Mouse (Mus musculus): ENCODE results near the gene Ube2c. TPM values are rescaled to one million over a fixed set of nuclear protein-coding genes. Genes with fewer than 3 reads are reported as not detected.
A peak's percentile ranks its signal among the peaks of the same experiment; 100 is the strongest.

The Ube2c gene
- total RNA-seq, 2 experiments from 2014 or later = 14.2 to 16.9 TPM

DNA sequence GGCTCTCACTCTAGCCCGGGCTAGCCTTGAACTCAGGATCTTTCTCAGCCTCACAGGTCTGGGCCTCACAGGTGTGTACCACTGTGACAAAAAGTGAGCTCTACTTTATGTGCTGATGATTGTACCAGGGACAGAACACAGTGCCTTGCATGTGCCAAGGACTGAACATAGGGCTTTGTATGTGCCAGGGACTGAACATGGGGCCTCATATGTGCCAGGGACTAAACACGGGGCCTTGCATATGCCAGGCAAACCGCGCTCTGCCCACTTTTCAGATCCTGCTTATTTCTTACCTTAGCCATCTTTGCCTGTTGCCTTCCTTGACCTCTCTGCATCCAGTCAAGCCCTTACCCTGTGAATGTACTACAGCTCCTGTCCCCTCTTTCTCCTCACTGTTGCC lies 7.7 kb upstream of the Ube2c start:
- DNase-seq = no peak

DNA sequence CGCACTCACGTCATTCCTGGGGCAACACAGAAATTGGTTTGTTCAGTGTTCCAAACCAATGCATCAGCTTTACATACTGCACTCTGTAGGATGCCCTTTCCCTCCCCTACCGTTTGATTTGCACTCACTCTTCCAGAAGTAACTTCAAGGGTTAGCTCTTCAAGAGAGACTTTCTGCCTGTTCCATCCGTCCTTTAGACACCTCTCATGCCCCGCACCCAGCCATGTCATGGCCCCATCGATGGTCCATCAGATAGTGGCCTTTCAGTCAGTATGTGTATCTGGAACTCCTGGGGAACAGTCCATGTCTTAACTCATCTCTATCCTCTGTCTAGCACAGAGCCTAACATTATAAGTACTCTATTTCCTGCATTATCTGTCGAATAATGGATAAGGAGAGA lies 7.1 kb upstream of the Ube2c start:
- DNase-seq = no peak

DNA sequence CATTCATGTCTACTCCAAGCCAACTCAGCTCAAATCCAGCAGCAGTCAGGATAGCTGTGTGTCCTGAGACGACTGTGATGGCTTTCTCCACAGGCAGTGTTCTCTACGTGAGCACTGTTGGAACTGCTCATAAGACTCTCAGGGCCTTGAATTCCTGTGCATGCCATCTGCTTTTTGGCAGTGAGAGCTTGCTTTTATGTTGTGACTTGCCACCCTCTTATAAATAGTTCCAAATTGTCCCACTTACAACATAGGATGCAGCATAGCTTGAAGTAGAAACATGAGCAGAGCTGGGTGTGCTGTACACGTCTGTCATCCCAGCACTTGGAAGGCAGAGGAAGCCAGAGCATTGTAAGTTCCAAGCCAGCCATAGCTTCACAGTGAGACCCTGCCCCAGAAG lies 3.9 kb upstream of the Ube2c start:
- DNase-seq = no peak

GRCm38 (mm10) chr2:164767812-164768540 lies 1.7 kb upstream of the Ube2c start:
- DNase-seq = no peak

GRCm38 (mm10) chr2:164770279-164770678 lies 581 bp downstream of the Ube2c start:
- DNase-seq = no peak

GRCm38 (mm10) chr2:164771123-164771522 lies 1.4 kb downstream of the Ube2c start:
- DNase-seq = no peak

DNA sequence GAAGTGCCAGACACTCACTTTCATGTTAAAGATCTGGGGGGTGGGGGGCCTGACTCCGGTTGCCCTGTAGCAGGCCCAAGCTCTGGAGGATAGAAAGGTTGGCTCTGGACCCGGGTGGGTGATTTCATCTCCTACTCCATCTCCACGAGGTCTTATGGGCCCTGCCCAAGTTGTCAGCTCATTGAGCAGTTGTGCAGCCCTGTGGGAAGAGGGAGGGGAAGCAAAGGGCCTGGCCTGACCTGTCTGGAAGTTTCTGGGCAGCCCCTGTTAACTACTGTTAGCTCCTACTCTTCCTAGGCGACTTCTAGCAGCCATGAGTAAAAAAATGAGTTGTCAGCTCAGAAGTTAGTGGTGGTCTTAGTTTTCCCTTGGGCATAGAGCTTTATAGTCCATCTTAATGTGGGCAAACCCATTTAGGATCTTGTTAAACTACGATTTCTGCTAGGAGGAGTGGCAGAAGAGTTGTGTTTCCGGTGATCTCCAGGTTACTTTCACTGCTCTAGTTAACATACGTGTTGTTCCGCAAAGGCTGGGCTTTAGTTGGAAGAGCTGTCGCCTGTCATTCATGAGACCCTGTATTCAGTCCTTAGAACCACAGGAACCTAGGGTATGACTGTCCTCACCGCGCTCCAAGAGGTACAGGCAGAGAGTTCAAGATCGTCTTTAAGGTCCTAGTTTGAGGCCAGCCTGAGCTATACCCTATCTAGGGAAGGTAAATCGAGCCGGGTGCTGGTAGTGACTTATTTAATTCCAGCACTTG lies 3.7 kb downstream of the Ube2c start:
- DNase-seq = no peak

GRCm38 (mm10) chr2:164773989-164774364 lies 4.3 kb downstream of the Ube2c start:
- no peak for DNase-seq

GRCm38 (mm10) chr2:164776130-164776529 lies 6.4 kb downstream of the Ube2c start:
- DNase-seq = no peak

GRCm38 (mm10) chr2:164776801-164777200 lies 7.1 kb downstream of the Ube2c start:
- DNase-seq = no peak

DNA sequence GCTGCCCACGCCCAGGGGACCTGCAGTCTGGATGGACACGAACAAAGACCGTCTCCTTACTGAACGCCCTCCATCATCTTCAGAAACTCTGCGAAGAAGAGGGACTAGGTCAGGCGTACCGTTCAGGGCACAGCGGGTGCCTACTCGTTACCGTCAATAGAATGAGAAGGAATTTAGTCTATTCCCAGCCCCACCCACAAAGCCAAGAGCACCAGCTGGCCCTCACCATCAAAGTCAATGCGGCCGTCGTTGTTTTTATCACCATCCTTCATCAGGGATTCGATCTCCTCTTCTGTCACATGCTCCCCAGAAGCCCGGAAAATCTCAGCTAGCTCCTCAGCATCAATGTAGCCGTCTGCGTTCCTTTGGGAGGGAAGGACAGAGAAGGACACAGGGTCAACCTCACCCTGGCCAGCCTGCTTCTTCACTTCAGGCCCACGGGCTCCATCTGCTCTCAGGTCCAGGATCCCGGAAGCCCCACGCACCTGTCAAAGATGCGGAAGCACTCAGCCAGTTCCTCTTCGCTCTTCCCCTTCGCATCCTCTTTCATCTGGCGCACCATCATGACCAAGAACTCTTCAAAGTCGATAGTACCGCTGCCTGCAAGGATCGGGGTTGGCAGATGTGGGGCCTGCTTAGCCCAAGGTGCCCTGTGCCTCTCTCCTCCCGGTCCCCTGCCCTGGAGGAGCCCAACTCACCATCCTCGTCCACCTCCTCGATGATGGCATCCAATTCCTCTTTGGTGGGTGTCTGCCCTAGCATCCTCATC lies 7.7 kb downstream of the Ube2c start:
- DNase-seq = no peak

- DNase-seq = no peak
These were observed 8.3 kb downstream of the Ube2c start for GRCm38 (mm10) chr2:164778015-164778287.

- DNase-seq = peak; percentile 52
These were observed 9.1 kb downstream of the Ube2c start for GRCm38 (mm10) chr2:164778809-164779208.

DNA sequence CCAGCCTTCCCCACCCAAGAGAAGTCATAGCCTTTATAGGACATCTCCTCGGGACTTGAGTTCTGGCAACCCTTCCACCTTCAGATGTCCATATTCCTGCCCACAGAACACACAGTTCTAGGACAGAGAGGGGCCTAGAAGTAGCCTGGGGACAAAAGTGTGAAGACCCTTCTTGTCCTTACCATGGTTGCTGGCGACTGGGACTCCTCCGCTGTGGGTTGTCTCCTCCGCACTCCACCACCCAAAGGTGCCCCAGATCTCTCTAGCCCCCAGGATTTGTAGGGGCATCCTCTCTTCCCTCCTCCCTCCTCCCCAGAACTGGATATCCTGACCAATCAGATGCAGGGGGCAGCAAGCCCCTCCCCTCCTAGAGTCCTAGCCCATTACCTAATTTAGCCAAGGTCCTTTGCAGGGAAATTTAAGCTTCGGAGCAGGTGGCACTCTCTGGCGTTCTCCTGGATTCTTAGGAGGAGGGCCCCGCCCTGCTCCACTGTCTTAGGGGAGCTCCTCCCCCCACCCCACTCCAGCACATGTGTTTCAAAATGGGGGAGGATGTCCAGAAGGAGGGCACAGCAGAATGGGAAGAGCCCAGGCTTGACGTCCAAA lies 9.9 kb downstream of the Ube2c start, which contains the start of gene Tnnc2:
Tnnc2 (minus strand) TSS at position 487 of the 606 bp plus-strand sequence.
- peak; percentile 59 for DNase-seq

- DNase-seq = peak; percentile 52
These were observed 12.2 kb downstream of the Ube2c start for GRCm38 (mm10) chr2:164781876-164782275.

- DNase-seq = no peak
These were observed 14.4 kb downstream of the Ube2c start for GRCm38 (mm10) chr2:164783926-164784581.

- no peak for DNase-seq
These were observed 15.2 kb downstream of the Ube2c start for GRCm38 (mm10) chr2:164784869-164785420.

GRCm38 (mm10) chr2:164785481-164786387 lies 16.0 kb downstream of the Ube2c start, which contains the start of gene Snx21:
Gene Snx21 (plus strand): TSS chr2:164785823.
- peak; percentile 85 for DNase-seq

DNA sequence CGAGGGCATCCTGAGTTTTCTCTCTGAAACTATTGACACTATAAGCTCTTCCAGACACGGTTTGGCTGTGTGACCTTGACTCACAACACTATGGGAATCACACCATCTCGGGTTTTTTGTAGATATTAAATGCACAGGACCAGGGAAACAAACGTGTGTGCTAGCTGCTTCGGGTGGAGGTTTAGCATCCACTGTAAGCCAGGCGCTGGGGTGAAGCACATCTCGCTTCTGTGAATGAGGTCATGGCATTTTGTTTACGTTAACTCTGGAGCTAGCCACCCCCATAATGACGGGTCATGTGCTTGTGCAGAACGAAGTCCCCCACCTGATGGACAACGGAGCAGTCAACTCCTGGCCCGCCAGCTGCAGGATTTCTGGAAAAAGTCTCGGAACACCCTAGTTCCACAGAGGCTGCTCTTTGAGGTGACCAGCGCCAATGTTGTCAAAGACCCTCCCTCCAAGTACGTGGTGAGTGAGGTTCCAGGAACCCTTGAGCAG lies 16.7 kb downstream of the Ube2c start:
- no peak for DNase-seq

GRCm38 (mm10) chr2:164787032-164787431 lies 17.3 kb downstream of the Ube2c start:
- DNase-seq = no peak
